Mouse (Mus musculus) kidney, embryonic 15.5 days (tissue): ENCODE results near the gene Bbs5. TPM values are rescaled to one million over a fixed set of nuclear protein-coding genes. Genes with fewer than 3 reads are reported as not detected.

ENCODE experiments used
- ATAC-seq: fragments of 200-750 bp; cut with Nextera tagmentation; replicated peaks from 2 replicates; pipeline ENCODE4 v1.8.0; 2017; ENCODE audit warnings: moderate TSS enrichment; ENCODE audit not compliant: low FRiP score
- H3K27ac ChIP-seq: fragments of 300-500 bp; sonication (generic); 2 replicates; pipeline ENCODE4 v1.5.1; 2015; ENCODE audit warnings: mild to moderate bottlenecking, inconsistent platforms
- H3K27me3 ChIP-seq: fragments of 300-500 bp; sonication (generic); 2 replicates; pipeline ENCODE4 v1.6.1; 2015; ENCODE audit warnings: inconsistent platforms
- H3K36me3 ChIP-seq: fragments of 300-500 bp; sonication (generic); 2 replicates; pipeline ENCODE4 v1.6.1; 2015; ENCODE audit warnings: inconsistent platforms
- H3K4me1 ChIP-seq: fragments of 300-500 bp; sonication (generic); 2 replicates; pipeline ENCODE4 v1.6.1; 2015; ENCODE audit warnings: inconsistent platforms
- H3K4me2 ChIP-seq: fragments of 300-500 bp; sonication (generic); 2 replicates; pipeline ENCODE4 v1.6.1; 2015; ENCODE audit warnings: moderate library complexity, mild to moderate bottlenecking, inconsistent platforms
- H3K4me3 ChIP-seq: fragments of 300-500 bp; sonication (generic); replicated peaks from 2 replicates; pipeline ENCODE4 v1.5.1; 2015; ENCODE audit warnings: mild to moderate bottlenecking, inconsistent platforms
- H3K9ac ChIP-seq: fragments of 300-500 bp; sonication (generic); 2 replicates; pipeline ENCODE4 v1.6.1; 2015; ENCODE audit warnings: mild to moderate bottlenecking, inconsistent platforms
- H3K9me3 ChIP-seq: fragments of 300-500 bp; sonication (generic); replicated peaks from 2 replicates; pipeline ENCODE4 v1.6.1; 2016; ENCODE audit warnings: inconsistent platforms
- WGBS: fragments of 180-500 bp; shearing (Covaris S2); methylation state at CpG from one replicate; pipeline ENCODE4 v1.1.7; 2015; ENCODE audit warnings: mixed read lengths; 5-methylcytosine and 5-hydroxymethylcytosine counted together
- polyA plus RNA-seq: library from polyadenylated mRNA; unstranded; fragments of >200 nt; fragmentation: Nextera tagmentation; extraction: Ambion mirVana; gene quantifications from 2 replicates; pipeline ENCODE4 v1.2.1, GENCODE M21; 2015

Bbs5 gene
- polyA plus RNA-seq, 1 experiment from 2014 or later: 17.6 TPM

GRCm38 (mm10) chr2:69712981-69713625 lies 66.1 kb downstream of the Bbs5 start, which contains the start of gene Fastkd1:
Gene Fastkd1, minus strand, starts transcription at chr2:69713516.
- H3K4me2 ChIP-seq: peak within 1 kb of the TSS; percentile 80
- peak within 1 kb of the TSS; percentile 83 for H3K4me3 ChIP-seq
- peaks cover 11% of the 10 kb centered on the region; the same call in 1 of the 2 replicates for H3K4me1 ChIP-seq
- H3K9ac ChIP-seq: peak within 1 kb of the TSS; percentile 85
- H3K9me3 ChIP-seq: no peaks in the 10 kb centered on the region
- peak; percentile 99 for ATAC-seq
- 0 out of 2 replicates have a peak, but pooled peaks cover 6% of the 10 kb centered on the region for H3K27me3 ChIP-seq
- WGBS: under 1% methylated on average over 39 of the region's 39 CpGs
- H3K27ac ChIP-seq: peak within 1 kb of the TSS; percentile 89
- H3K36me3 ChIP-seq: no peaks in the 10 kb centered on the region; the same call in 1 of the 2 replicates

- H3K4me3 ChIP-seq: peak overlapping the region; percentile 83
- peaks cover 11% of the 10 kb centered on the region; the same call in 1 of the 2 replicates for H3K4me1 ChIP-seq
- H3K9me3 ChIP-seq: no peaks in the 10 kb centered on the region
- 32% methylated on average over 4 of the region's 4 CpGs for WGBS
- H3K9ac ChIP-seq: no peak overlapping the region
- no peak for ATAC-seq
- H3K4me2 ChIP-seq: peak overlapping the region; percentile 80
- H3K27ac ChIP-seq: no peak overlapping the region
- no peaks in the 10 kb centered on the region; the same call in 1 of the 2 replicates for H3K36me3 ChIP-seq
- H3K27me3 ChIP-seq: 0 out of 2 replicates have a peak, but pooled peaks cover 6% of the 10 kb centered on the region
These were observed 66.6 kb downstream of the Bbs5 start for GRCm38 (mm10) chr2:69713626-69714014.

- H3K4me3 ChIP-seq: no peak overlapping the region
- 78% methylated on average over 5 of the region's 5 CpGs for WGBS
- no peak for ATAC-seq
These were observed 67.2 kb downstream of the Bbs5 start for GRCm38 (mm10) chr2:69714126-69714525.

GRCm38 (mm10) chr2:69716483-69716882 lies 69.5 kb downstream of the Bbs5 start:
- H3K27me3 ChIP-seq: peaks cover 9% of the 10 kb centered on the region; the same call in 1 of the 2 replicates
- 80% methylated on average over 3 of the region's 3 CpGs for WGBS
- ATAC-seq: no peak

More at GRCm38 (mm10) chr2:69714126-69714525, 67.2 kb downstream of the Bbs5 start:
- Histone ChIP-seq H3K27ac (no peak overlapping the region), H3K9ac (no peak overlapping the region), H3K9me3 (no peaks in the 10 kb centered on the region), H3K4me2 (no peak overlapping the region), H3K36me3 (no peaks in the 10 kb centered on the region; the same call in 1 of the 2 replicates), H3K27me3 (0 out of 2 replicates have a peak, but pooled peaks cover 6% of the 10 kb centered on the region), H3K4me1 (peaks cover 11% of the 10 kb centered on the region; the same call in 1 of the 2 replicates)

More at GRCm38 (mm10) chr2:69716483-69716882, 69.5 kb downstream of the Bbs5 start:
- Histone ChIP-seq H3K4me3 (no peak overlapping the region), H3K4me2 (no peak overlapping the region), H3K27ac (no peak overlapping the region), H3K4me1 (peaks cover 11% of the 10 kb centered on the region; the same call in 1 of the 2 replicates), H3K9me3 (no peaks in the 10 kb centered on the region), H3K9ac (no peak overlapping the region), H3K36me3 (no peaks in the 10 kb centered on the region)

Other genes with a start within 250 kb of the Bbs5 start
- gene Lrp2, start 61.1 kb upstream of the Bbs5 start, polyA plus RNA-seq: 14.6 and 15.0 TPM in 2 replicates
- gene Klhl41, start 22.9 kb downstream of the Bbs5 start, polyA plus RNA-seq: 2.5 and 3.7 TPM in 2 replicates
- 11.8 and 13.7 TPM in 2 replicates for gene Fastkd1, start 66.3 kb downstream of the Bbs5 start, polyA plus RNA-seq
- gene Ppig, start 75.4 kb downstream of the Bbs5 start, polyA plus RNA-seq: 145 and 160 TPM in 2 replicates
- 2.4 and 2.6 TPM in 2 replicates for gene Ccdc173, start 142.4 kb downstream of the Bbs5 start, polyA plus RNA-seq
- 22.6 and 26.4 TPM in 2 replicates for gene Phospho2, start 142.5 kb downstream of the Bbs5 start, polyA plus RNA-seq
- 28.8 and 32.2 TPM in 2 replicates for gene Klhl23, start 174.8 kb downstream of the Bbs5 start, polyA plus RNA-seq
- 356 and 389 TPM in 2 replicates for gene Ssb, start 214.4 kb downstream of the Bbs5 start, polyA plus RNA-seq
- gene Mettl5, start 238.4 kb downstream of the Bbs5 start, polyA plus RNA-seq: 42.9 and 43.4 TPM in 2 replicates